Mouse (Mus musculus) myocyte (in vitro differentiated cells): ENCODE results near the gene Gal3st1.

Experiments used
- E2F4 ChIP-seq: IDR thresholded peaks from one replicate; pipeline ENCODE4 v1.6.1; 2011; ENCODE audit warnings: mild to moderate bottlenecking, control low read depth, moderate library complexity; ENCODE audit not compliant: insufficient read depth
- MAX ChIP-seq: IDR thresholded peaks from one replicate; pipeline ENCODE4 v1.6.1; 2011; ENCODE audit warnings: low read depth, mild to moderate bottlenecking, control low read depth
- MYOD1 ChIP-seq, 3 experiments: IDR thresholded peaks; one replicate each; pipeline ENCODE4 v1.6.1; 2011; ENCODE audit warnings: control low read depth in 2 of 3, low read depth in 2 of 3, mild to moderate bottlenecking in 2 of 3, moderate library complexity in 1 of 3; ENCODE audit not compliant: insufficient read length in 2 of 3, control insufficient read depth in 1 of 3
- MYOG ChIP-seq, 3 experiments: IDR thresholded peaks; one replicate each; pipeline ENCODE4 v1.6.1; 2011; ENCODE audit warnings: control low read depth in 2 of 3, low read depth in 2 of 3, mild to moderate bottlenecking in 2 of 3; ENCODE audit not compliant: insufficient read length in 2 of 3, control insufficient read depth in 1 of 3, insufficient read depth in 1 of 3
- POLR2A ChIP-seq: IDR thresholded peaks from one replicate; pipeline ENCODE4 v1.6.1; 2011; ENCODE audit warnings: low read depth, mild to moderate bottlenecking, control low read depth, moderate library complexity; ENCODE audit not compliant: insufficient read length

DNA sequence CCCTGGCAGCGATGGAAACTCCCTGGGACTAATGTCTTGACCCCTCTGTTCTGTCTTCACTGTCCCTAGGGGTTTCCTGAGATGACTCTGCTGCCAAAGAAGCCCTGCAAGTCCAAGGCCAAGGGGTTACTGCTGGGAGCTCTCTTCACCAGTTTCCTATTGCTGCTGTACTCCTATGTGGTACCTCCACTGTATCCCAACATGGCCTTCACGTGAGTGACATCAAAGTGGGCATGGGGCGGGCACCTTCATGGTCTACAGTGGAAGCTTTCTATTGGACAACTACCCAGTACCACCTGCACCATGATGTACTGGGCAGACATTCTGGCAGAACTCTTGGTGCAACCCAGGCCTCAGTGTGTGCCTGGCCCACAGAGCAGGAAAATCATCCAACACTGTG is 13.4 kb downstream of the Gal3st1 start:
- no peak for TF ChIP-seq E2F4
- no peak for TF ChIP-seq POLR2A
- no peak for TF ChIP-seq MYOG (IDR thresholded peaks at IDR 0.05; ENCODE audit: control insufficient read depth in 1 of 3, insufficient read depth in 1 of 3, insufficient read length in 2 of 3, low read depth in 2 of 3)
- TF ChIP-seq MAX = no peak
- no peak for TF ChIP-seq MYOD1 (IDR thresholded peaks at IDR 0.05; ENCODE audit: control insufficient read depth in 1 of 3, insufficient read length in 2 of 3, low read depth in 2 of 3)
